Mouse (Mus musculus) intestine, embryonic 14.5 days (tissue): ENCODE data around the gene Pknox2. TPM values are rescaled to one million over a fixed set of nuclear protein-coding genes. Genes with fewer than 3 reads are reported as not detected.

ENCODE experiments used
- ATAC-seq: fragments of 200-750 bp; cut with Nextera tagmentation; replicated peaks from 2 replicates; pipeline ENCODE4 v1.8.0; 2017; ENCODE audit warnings: low read depth, moderate number of reproducible peaks, moderate TSS enrichment, moderate library complexity; ENCODE audit not compliant: low FRiP score, low TSS enrichment
- DNase-seq: peaks from one replicate; pipeline ENCODE4 v3.0.0-alpha.2; 2018; ENCODE audit warnings: low spot score
- H3K27ac ChIP-seq: fragments of 300-500 bp; sonication (generic); 2 replicates; pipeline ENCODE4 v1.5.1; 2014; ENCODE audit warnings: low read depth, mild to moderate bottlenecking, control low read depth
- H3K27me3 ChIP-seq: fragments of 300-500 bp; sonication (generic); replicated peaks from 2 replicates; pipeline ENCODE4 v1.6.1; 2014; ENCODE audit warnings: low read length, control low read depth; ENCODE audit not compliant: control insufficient read depth, insufficient read depth
- H3K36me3 ChIP-seq: fragments of 300-500 bp; sonication (generic); 2 replicates; pipeline ENCODE4 v1.6.1; 2014; ENCODE audit warnings: low read length, control low read depth; ENCODE audit not compliant: control insufficient read depth, insufficient read depth
- H3K4me1 ChIP-seq: fragments of 300-500 bp; sonication (generic); replicated peaks from 2 replicates; pipeline ENCODE4 v1.6.1; 2014; ENCODE audit warnings: low read length, control low read depth, mixed read lengths; ENCODE audit not compliant: control insufficient read depth, insufficient read depth
- H3K4me2 ChIP-seq: fragments of 300-500 bp; sonication (generic); 2 replicates; pipeline ENCODE4 v1.6.1; 2014; ENCODE audit warnings: low read length
- H3K4me3 ChIP-seq: fragments of 300-500 bp; sonication (generic); 2 replicates; pipeline ENCODE4 v1.5.1; 2014; ENCODE audit warnings: low read depth, low read length, control low read depth, mixed read lengths
- H3K9ac ChIP-seq: fragments of 300-500 bp; sonication (generic); 2 replicates; pipeline ENCODE4 v1.6.1; 2014; ENCODE audit warnings: mild to moderate bottlenecking, low read length
- H3K9me3 ChIP-seq: fragments of 300-500 bp; sonication (generic); 2 replicates; pipeline ENCODE4 v1.6.1; 2016; ENCODE audit warnings: low read length, control low read depth; ENCODE audit not compliant: control insufficient read depth
- WGBS: fragments of 180-500 bp; shearing (Covaris S2); extraction: QIAGEN DNeasy Blood & Tissue Kit; methylation state at CpG from one replicate; pipeline ENCODE4 v1.1.7; 2014; 5-methylcytosine and 5-hydroxymethylcytosine counted together
- polyA plus RNA-seq: library from polyadenylated mRNA; unstranded; fragments of >200 nt; fragmentation: Nextera tagmentation; extraction: Ambion mirVana; gene quantifications from 2 replicates; pipeline ENCODE4 v1.2.1, GENCODE M21; 2014

The Pknox2 gene
- polyA plus RNA-seq, 1 experiment from 2014 or later, result 8.8 TPM

GRCm38 (mm10) chr9:37136340-37136739 is 10.9 kb downstream of the Pknox2 start:
- no peak for ATAC-seq
- WGBS, result 83% methylated on average over 13 of the region's 13 CpGs

GRCm38 (mm10) chr9:37133495-37133894 is 13.7 kb downstream of the Pknox2 start:
- DNase-seq (no peak), ATAC-seq (no peak)
- H3K4me3 ChIP-seq, result no peak overlapping the region
- no peak overlapping the region for H3K4me2 ChIP-seq
- H3K9me3 ChIP-seq, result no peaks in the 10 kb centered on the region
- no peak overlapping the region for H3K27ac ChIP-seq
- no peaks in the 10 kb centered on the region for H3K4me1 ChIP-seq
- H3K9ac ChIP-seq, result no peak overlapping the region
- H3K36me3 ChIP-seq, result no peaks in the 10 kb centered on the region
- H3K27me3 ChIP-seq, result no peaks in the 10 kb centered on the region
- 88% methylated on average over 7 of the region's 7 CpGs for WGBS

More at GRCm38 (mm10) chr9:37136340-37136739, 10.9 kb downstream of the Pknox2 start:
- DNase-seq, result no peak
- Histone ChIP-seq H3K27me3 (no peaks in the 10 kb centered on the region), H3K4me1 (peaks cover 21% of the 10 kb centered on the region), H3K4me3 (no peak overlapping the region), H3K4me2 (no peak overlapping the region), H3K27ac (no peak overlapping the region), H3K9ac (no peak overlapping the region), H3K36me3 (no peaks in the 10 kb centered on the region), H3K9me3 (no peaks in the 10 kb centered on the region)

GRCm38 (mm10) chr9:37129046-37129445 is 18.2 kb downstream of the Pknox2 start:
- ATAC-seq, result no peak
- no peak overlapping the region for H3K9ac ChIP-seq
- no peak overlapping the region for H3K4me3 ChIP-seq
- H3K27me3 ChIP-seq, result no peaks in the 10 kb centered on the region
- no peaks in the 10 kb centered on the region for H3K36me3 ChIP-seq
- DNase-seq, result no peak
- no peak overlapping the region for H3K4me2 ChIP-seq
- no peaks in the 10 kb centered on the region for H3K9me3 ChIP-seq
- WGBS, result 92% methylated on average over 6 of the region's 6 CpGs
- no peak overlapping the region for H3K27ac ChIP-seq
- no peaks in the 10 kb centered on the region for H3K4me1 ChIP-seq

- no peak for DNase-seq
- WGBS, result 86% methylated on average over 2 of the region's 2 CpGs
- Histone ChIP-seq H3K27ac (no peak overlapping the region), H3K4me2 (no peak overlapping the region), H3K27me3 (no peaks in the 10 kb centered on the region), H3K9me3 (no peaks in the 10 kb centered on the region), H3K4me3 (no peak overlapping the region), H3K4me1 (peaks cover 7% of the 10 kb centered on the region; the same call in 1 of the 2 replicates), H3K9ac (no peak overlapping the region), H3K36me3 (no peaks in the 10 kb centered on the region)
- no peak for ATAC-seq
Measured at GRCm38 (mm10) chr9:37126197-37126596, 21.0 kb downstream of the Pknox2 start.

GRCm38 (mm10) chr9:37124696-37125480 is 22.3 kb downstream of the Pknox2 start:
- DNase-seq, result no peak

GRCm38 (mm10) chr9:37123384-37123783 is 23.8 kb downstream of the Pknox2 start:
- Histone ChIP-seq H3K4me3 (no peak overlapping the region), H3K4me2 (no peak overlapping the region), H3K4me1 (peaks cover 15% of the 10 kb centered on the region; the same call in 1 of the 2 replicates), H3K27me3 (no peaks in the 10 kb centered on the region), H3K9me3 (no peaks in the 10 kb centered on the region), H3K9ac (no peak overlapping the region), H3K36me3 (no peaks in the 10 kb centered on the region), H3K27ac (no peak overlapping the region)
- ATAC-seq (no peak), DNase-seq (no peak)
- 75% methylated on average over 7 of the region's 7 CpGs for WGBS

More at GRCm38 (mm10) chr9:37124696-37125480, 22.3 kb downstream of the Pknox2 start:
- Histone ChIP-seq H3K4me2 (no peak overlapping the region), H3K9ac (no peak overlapping the region), H3K27ac (no peak overlapping the region), H3K36me3 (no peaks in the 10 kb centered on the region), H3K4me3 (no peak overlapping the region), H3K4me1 (peaks cover 15% of the 10 kb centered on the region; the same call in 1 of the 2 replicates), H3K27me3 (no peaks in the 10 kb centered on the region), H3K9me3 (no peaks in the 10 kb centered on the region)
- 81% methylated on average over 8 of the region's 8 CpGs for WGBS
- ATAC-seq, result no peak

GRCm38 (mm10) chr9:37122971-37123370 is 24.2 kb downstream of the Pknox2 start:
- DNase-seq, result no peak
- WGBS, result 71% methylated on average over 6 of the region's 6 CpGs
- H3K9ac ChIP-seq, result no peak overlapping the region
- H3K4me2 ChIP-seq, result no peak overlapping the region
- H3K27me3 ChIP-seq, result no peaks in the 10 kb centered on the region
- no peak overlapping the region for H3K27ac ChIP-seq
- H3K4me3 ChIP-seq, result no peak overlapping the region
- H3K36me3 ChIP-seq, result no peaks in the 10 kb centered on the region
- no peak for ATAC-seq
- H3K4me1 ChIP-seq, result peaks cover 15% of the 10 kb centered on the region; the same call in 1 of the 2 replicates
- H3K9me3 ChIP-seq, result no peaks in the 10 kb centered on the region

GRCm38 (mm10) chr9:37122381-37122780 is 24.8 kb downstream of the Pknox2 start:
- H3K27ac ChIP-seq, result no peak overlapping the region

More at GRCm38 (mm10) chr9:37122381-37122780, 24.8 kb downstream of the Pknox2 start:
- 40% methylated on average over 1 of the region's 1 CpGs for WGBS
- Histone ChIP-seq H3K36me3 (no peaks in the 10 kb centered on the region), H3K27me3 (no peaks in the 10 kb centered on the region), H3K9me3 (no peaks in the 10 kb centered on the region), H3K4me3 (no peak overlapping the region), H3K4me2 (no peak overlapping the region), H3K4me1 (peaks cover 15% of the 10 kb centered on the region; the same call in 1 of the 2 replicates), H3K9ac (no peak overlapping the region)
- no peak for DNase-seq
- ATAC-seq, result no peak
